Mouse (Mus musculus) intestine, embryonic 15.5 days (tissue): ENCODE measurements around the gene Hist1h2bj. TPM values are rescaled to one million over a fixed set of nuclear protein-coding genes. Genes with fewer than 3 reads are reported as not detected.

Experiments used
- ATAC-seq: fragments of 200-750 bp; cut with Nextera tagmentation; 2 replicates; pipeline ENCODE4 v1.8.0; 2017; ENCODE audit warnings: moderate TSS enrichment, moderate library complexity
- H3K27ac ChIP-seq: fragments of 300-500 bp; sonication (generic); 2 replicates; pipeline ENCODE4 v1.5.1; 2015; ENCODE audit warnings: mild to moderate bottlenecking, inconsistent platforms
- H3K27me3 ChIP-seq: fragments of 300-500 bp; sonication (generic); replicated peaks from 2 replicates; pipeline ENCODE4 v1.6.1; 2015; ENCODE audit warnings: inconsistent platforms
- H3K36me3 ChIP-seq: fragments of 300-500 bp; sonication (generic); 2 replicates; pipeline ENCODE4 v1.6.1; 2015; ENCODE audit warnings: inconsistent platforms
- H3K4me1 ChIP-seq: fragments of 300-500 bp; sonication (generic); replicated peaks from 2 replicates; pipeline ENCODE4 v1.6.1; 2015; ENCODE audit warnings: inconsistent platforms
- H3K4me2 ChIP-seq: fragments of 300-500 bp; sonication (generic); replicated peaks from 2 replicates; pipeline ENCODE4 v1.6.1; 2015; ENCODE audit warnings: mild to moderate bottlenecking, inconsistent platforms
- H3K4me3 ChIP-seq: fragments of 300-500 bp; sonication (generic); replicated peaks from 2 replicates; pipeline ENCODE4 v1.5.1; 2015; ENCODE audit warnings: inconsistent platforms
- H3K9ac ChIP-seq: fragments of 300-500 bp; sonication (generic); 2 replicates; pipeline ENCODE4 v1.6.1; 2015; ENCODE audit warnings: inconsistent platforms
- H3K9me3 ChIP-seq: fragments of 300-500 bp; sonication (generic); 2 replicates; pipeline ENCODE4 v1.6.1; 2016; ENCODE audit warnings: inconsistent platforms
- WGBS: fragments of 180-500 bp; shearing (Covaris S2); methylation state at CpG from one replicate; pipeline ENCODE4 v1.1.7; 2015; 5-methylcytosine and 5-hydroxymethylcytosine counted together
- polyA plus RNA-seq: library from polyadenylated mRNA; unstranded; fragments of >200 nt; fragmentation: Nextera tagmentation; extraction: Ambion mirVana; gene quantifications from 2 replicates; pipeline ENCODE4 v1.2.1, GENCODE M21; 2015

Gene Hist1h2bj
- polyA plus RNA-seq, 1 experiment from 2014 or later = 9.9 TPM

DNA sequence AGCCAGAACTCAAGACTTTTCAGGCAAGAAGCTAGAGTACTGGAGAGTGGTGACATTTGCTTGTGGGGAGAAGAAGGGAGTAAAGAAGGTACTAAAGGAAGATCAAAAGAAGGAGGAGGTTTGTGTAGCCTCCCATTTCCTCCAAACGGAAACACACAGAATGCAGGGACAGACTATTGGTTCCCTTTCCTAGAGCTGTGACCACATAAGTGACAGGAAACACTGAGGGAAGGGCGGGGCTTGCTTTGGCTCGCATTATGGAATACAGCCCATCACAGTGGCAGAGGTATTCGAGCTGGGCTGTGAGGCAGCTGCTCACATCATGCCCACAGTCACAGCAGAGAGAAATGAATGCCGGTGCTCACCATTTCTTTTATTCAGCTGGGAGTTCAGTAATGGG is 41.2 kb upstream of the Hist1h2bj start:
- no peak overlapping the region for H3K4me2 ChIP-seq
- no peak overlapping the region for H3K27ac ChIP-seq
- no peak overlapping the region for H3K9ac ChIP-seq
- H3K4me3 ChIP-seq = no peak overlapping the region
- peaks cover 13% of the 10 kb centered on the region; the same call in 1 of the 2 replicates for H3K4me1 ChIP-seq
- H3K27me3 ChIP-seq = peaks cover 87% of the 10 kb centered on the region
- ATAC-seq = no peak
- 25% methylated on average over 5 of the region's 5 CpGs for WGBS
- H3K36me3 ChIP-seq = no peaks in the 10 kb centered on the region
- H3K9me3 ChIP-seq = no peaks in the 10 kb centered on the region

GRCm38 (mm10) chr13:22005605-22006333 is 37.2 kb upstream of the Hist1h2bj start:
- no peaks in the 10 kb centered on the region for H3K36me3 ChIP-seq
- H3K4me3 ChIP-seq = peak overlapping the region; percentile 57
- peak overlapping the region; percentile 97 for H3K4me2 ChIP-seq
- H3K27me3 ChIP-seq = peaks cover 86% of the 10 kb centered on the region
- H3K9ac ChIP-seq = peak overlapping the region; percentile 51
- H3K4me1 ChIP-seq = peaks cover 10% of the 10 kb centered on the region; the same call in 1 of the 2 replicates
- H3K27ac ChIP-seq = no peak overlapping the region
- H3K9me3 ChIP-seq = no peaks in the 10 kb centered on the region
- under 1% methylated on average over 45 of the region's 45 CpGs for WGBS
- ATAC-seq = peak; percentile 94

DNA sequence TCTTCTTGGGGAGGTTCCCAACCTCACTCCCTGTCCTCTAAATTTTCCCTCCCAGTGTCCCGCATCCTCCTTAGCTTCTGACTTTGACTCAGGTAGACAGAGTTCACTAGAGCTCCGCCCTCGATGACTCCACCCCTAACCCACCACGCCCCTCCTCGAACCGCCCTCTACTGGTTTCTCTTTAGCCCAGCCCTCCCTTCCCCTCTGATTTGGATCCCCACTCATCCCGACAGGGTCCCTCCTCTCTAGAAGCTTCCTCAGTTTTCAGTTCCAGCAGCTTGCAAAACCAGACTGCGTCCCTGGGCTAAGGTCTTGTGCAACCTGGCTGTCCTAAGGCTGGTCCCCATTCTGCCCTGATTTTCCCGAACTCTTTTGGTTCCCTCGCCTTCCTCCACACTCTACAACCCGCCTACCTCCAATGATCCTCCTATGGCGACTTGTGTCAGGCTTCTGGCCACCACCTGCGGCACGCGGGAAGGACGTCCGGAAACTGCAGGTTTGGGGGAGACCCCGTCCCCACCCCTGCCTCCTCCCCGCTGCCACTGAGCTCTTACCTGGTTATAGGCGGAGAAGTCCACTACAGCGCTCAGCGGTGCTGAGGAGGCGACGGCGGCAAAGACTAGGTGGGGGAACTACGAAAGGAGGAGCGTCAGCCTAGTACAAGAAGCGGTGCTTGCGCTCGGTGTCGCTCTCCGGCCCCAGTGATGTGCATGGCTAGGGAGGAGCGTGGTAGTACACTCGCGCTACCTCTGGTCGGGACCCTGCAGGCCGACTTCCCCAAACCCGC is 36.5 kb upstream of the Hist1h2bj start:
- H3K4me2 ChIP-seq = peak overlapping the region; percentile 97
- H3K27me3 ChIP-seq = peaks cover 83% of the 10 kb centered on the region
- peak overlapping the region; percentile 57 for H3K4me3 ChIP-seq
- H3K4me1 ChIP-seq = peaks cover 10% of the 10 kb centered on the region; the same call in 1 of the 2 replicates
- H3K27ac ChIP-seq = no peak overlapping the region
- H3K9me3 ChIP-seq = no peaks in the 10 kb centered on the region
- peak; percentile 97 for ATAC-seq
- under 1% methylated on average over 38 of the region's 38 CpGs for WGBS
- H3K36me3 ChIP-seq = no peaks in the 10 kb centered on the region
- peak overlapping the region; percentile 51 for H3K9ac ChIP-seq

DNA sequence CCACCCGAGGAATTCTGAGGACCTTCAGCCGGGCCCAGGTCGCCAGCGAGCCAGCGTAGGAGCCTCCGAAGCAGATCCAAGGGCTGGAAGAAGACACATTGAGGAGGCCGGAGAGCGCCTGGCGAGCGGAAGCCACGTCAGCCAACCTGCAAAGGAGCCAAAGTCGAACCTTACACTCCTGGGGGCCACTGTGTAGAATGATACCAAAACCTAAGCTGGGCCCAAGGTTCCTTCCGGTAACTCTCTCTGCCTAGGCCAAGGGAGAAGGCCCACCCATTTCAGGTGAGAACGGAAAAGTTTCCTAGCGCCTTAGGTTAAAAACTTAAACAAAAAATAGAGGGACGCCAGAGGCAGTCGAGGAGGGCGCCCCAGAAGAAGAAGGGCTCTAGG is 35.9 kb upstream of the Hist1h2bj start:
- Histone ChIP-seq H3K4me3 (peak overlapping the region; percentile 57), H3K4me1 (peaks cover 10% of the 10 kb centered on the region; the same call in 1 of the 2 replicates), H3K4me2 (peak overlapping the region; percentile 97), H3K9ac (no peak overlapping the region), H3K9me3 (no peaks in the 10 kb centered on the region), H3K36me3 (no peaks in the 10 kb centered on the region), H3K27ac (no peak overlapping the region), H3K27me3 (peaks cover 80% of the 10 kb centered on the region)
- ATAC-seq = 0 out of 2 replicates have a peak, but pooled peaks have one; percentile 2
- WGBS = 6% methylated on average over 18 of the region's 18 CpGs

- 55% methylated on average over 7 of the region's 7 CpGs for WGBS
- H3K4me3 ChIP-seq = no peak overlapping the region
- H3K9ac ChIP-seq = no peak overlapping the region
These were observed 35.1 kb upstream of the Hist1h2bj start for GRCm38 (mm10) chr13:22007872-22008271.

GRCm38 (mm10) chr13:22008707-22009106 is 34.3 kb upstream of the Hist1h2bj start:
- no peak for ATAC-seq
- Histone ChIP-seq H3K4me2 (no peak overlapping the region), H3K36me3 (no peaks in the 10 kb centered on the region), H3K27ac (no peak overlapping the region), H3K4me3 (no peak overlapping the region), H3K9ac (no peak overlapping the region), H3K4me1 (peaks cover 10% of the 10 kb centered on the region; the same call in 1 of the 2 replicates), H3K9me3 (no peaks in the 10 kb centered on the region), H3K27me3 (peaks cover 73% of the 10 kb centered on the region)
- 76% methylated on average over 3 of the region's 3 CpGs for WGBS

More at GRCm38 (mm10) chr13:22007872-22008271, 35.1 kb upstream of the Hist1h2bj start:
- no peak for ATAC-seq
- H3K36me3 ChIP-seq = no peaks in the 10 kb centered on the region
- H3K27ac ChIP-seq = no peak overlapping the region
- H3K4me1 ChIP-seq = peaks cover 10% of the 10 kb centered on the region; the same call in 1 of the 2 replicates
- peaks cover 79% of the 10 kb centered on the region for H3K27me3 ChIP-seq
- H3K4me2 ChIP-seq = no peak overlapping the region
- H3K9me3 ChIP-seq = no peaks in the 10 kb centered on the region

DNA sequence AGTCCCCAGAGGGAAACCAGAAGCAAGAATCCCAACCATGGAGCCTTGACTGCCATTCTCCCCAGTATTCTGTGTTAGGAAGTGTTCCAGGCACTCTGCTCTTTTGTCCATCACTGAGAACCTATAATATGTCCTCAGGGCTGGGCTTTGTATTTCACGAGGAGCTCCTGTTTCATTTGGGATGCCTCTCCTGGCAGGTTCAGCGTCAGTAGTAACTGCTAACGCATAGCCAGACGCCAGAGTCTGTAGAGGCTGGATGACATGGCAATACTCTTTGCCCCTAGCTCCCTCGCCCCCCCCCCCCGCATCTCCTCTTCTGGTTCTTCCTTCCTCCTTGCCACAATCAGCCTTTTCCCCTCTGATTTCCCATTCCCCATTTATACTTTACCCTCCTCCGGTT is 33.4 kb upstream of the Hist1h2bj start, which contains the start of gene Prss16:
Prss16 (minus strand) TSS at position 101 of the 400 bp plus-strand sequence.
- Histone ChIP-seq H3K27me3 (peaks cover 70% of the 10 kb centered on the region), H3K4me3 (no peak within 1 kb of the TSS), H3K9me3 (no peaks in the 10 kb centered on the region), H3K36me3 (no peaks in the 10 kb centered on the region), H3K4me1 (peaks cover 14% of the 10 kb centered on the region; the same call in 1 of the 2 replicates), H3K9ac (no peak within 1 kb of the TSS), H3K27ac (no peak within 1 kb of the TSS), H3K4me2 (no peak within 1 kb of the TSS)
- no peak for ATAC-seq
- 28% methylated on average over 6 of the region's 7 CpGs for WGBS

DNA sequence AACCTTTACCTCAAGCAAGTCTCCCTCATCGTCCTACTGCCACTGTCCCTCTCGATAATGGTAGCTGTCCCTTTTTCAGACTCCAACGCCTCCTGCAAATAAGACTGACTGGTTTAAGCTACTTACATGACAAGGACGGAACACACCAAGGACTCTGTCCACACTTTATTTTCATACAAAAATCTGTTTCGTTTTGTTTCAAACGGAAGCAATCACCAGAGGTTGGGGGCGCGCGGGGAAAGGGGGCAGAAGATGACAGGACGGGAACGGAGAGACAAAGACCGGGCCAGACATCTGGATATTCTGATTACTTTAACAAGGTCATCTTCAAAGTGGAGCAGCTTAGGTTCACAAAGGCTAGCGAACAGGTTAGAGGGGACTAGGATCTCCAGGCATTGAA is 29.3 kb upstream of the Hist1h2bj start:
- peak overlapping the region; percentile 38; the same call in 1 of the 2 replicates for H3K4me2 ChIP-seq

GRCm38 (mm10) chr13:22014411-22014845 is 28.6 kb upstream of the Hist1h2bj start:
- H3K9me3 ChIP-seq = no peaks in the 10 kb centered on the region
- no peaks in the 10 kb centered on the region for H3K36me3 ChIP-seq
- WGBS = 9% methylated on average over 17 of the region's 17 CpGs
- H3K9ac ChIP-seq = no peak overlapping the region
- peaks cover 34% of the 10 kb centered on the region for H3K27me3 ChIP-seq
- peak overlapping the region; percentile 15; the same call in 1 of the 2 replicates for H3K4me3 ChIP-seq
- no peak overlapping the region for H3K27ac ChIP-seq
- H3K4me1 ChIP-seq = peaks cover 4% of the 10 kb centered on the region; the same call in 1 of the 2 replicates
- H3K4me2 ChIP-seq = peak overlapping the region; percentile 38
- no peak for ATAC-seq

More for the DNA sequence above, 29.3 kb upstream of the Hist1h2bj start:
- ATAC-seq = no peak
- peaks cover 4% of the 10 kb centered on the region; the same call in 1 of the 2 replicates for H3K4me1 ChIP-seq
- H3K9me3 ChIP-seq = no peaks in the 10 kb centered on the region
- H3K27ac ChIP-seq = no peak overlapping the region
- H3K9ac ChIP-seq = no peak overlapping the region
- H3K4me3 ChIP-seq = no peak overlapping the region
- H3K36me3 ChIP-seq = no peaks in the 10 kb centered on the region
- H3K27me3 ChIP-seq = peaks cover 41% of the 10 kb centered on the region
- WGBS = 25% methylated on average over 13 of the region's 13 CpGs

DNA sequence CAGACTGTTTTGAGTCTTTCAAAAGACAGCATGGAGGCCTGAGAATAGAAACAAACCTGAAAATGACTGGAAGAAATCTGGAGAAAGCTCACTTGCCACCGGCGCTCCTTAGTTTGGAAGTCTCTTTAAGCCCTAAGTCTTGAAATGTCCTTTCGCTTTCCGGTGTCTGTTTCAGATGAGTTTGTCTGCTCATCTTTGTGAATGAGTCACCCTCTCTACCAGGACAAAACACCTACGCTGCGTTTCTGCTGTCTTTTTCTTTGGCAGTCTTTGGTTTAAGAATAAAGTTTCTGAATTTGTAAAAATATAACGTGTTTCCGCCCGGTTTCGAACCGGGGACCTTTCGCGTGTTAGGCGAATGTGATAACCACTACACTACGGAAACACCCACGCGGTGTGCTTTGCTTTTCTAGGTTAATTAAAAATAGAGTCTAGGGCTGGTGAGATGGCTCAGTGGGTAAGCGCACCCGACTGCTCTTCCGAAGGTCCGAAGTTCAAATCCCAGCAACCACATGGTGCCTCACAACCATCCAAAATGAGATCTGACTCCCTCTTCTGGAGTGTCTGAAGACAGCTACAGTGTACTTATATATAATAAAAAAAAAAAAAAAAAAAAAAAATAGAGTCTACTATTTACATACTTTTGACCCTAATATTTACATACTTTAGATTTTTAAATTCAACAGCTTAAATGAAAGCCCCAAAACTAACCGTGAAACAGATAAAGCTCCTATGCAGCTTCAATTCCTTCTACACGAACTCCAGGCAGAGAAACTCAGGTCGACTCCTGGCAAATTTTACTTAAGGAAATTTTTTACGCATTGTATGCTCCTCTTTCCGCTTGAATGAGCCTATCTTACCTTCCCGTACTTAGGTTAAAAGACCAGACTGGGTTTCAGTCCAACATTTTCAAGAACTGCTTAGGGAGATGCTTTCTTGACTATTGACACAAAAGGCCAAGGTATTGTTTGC is 27.2 kb upstream of the Hist1h2bj start:
- Histone ChIP-seq H3K4me2 (peak overlapping the region; percentile 22), H3K4me3 (no peak overlapping the region), H3K9ac (no peak overlapping the region), H3K36me3 (no peaks in the 10 kb centered on the region), H3K27me3 (peaks cover 26% of the 10 kb centered on the region), H3K27ac (no peak overlapping the region), H3K4me1 (peaks cover 4% of the 10 kb centered on the region; the same call in 1 of the 2 replicates), H3K9me3 (no peaks in the 10 kb centered on the region)
- WGBS = 14% methylated on average over 27 of the region's 27 CpGs
- peak; percentile 85 for ATAC-seq
